Mouse (Mus musculus) stomach, embryonic 14.5 days (tissue): ENCODE data around the gene Bcr. TPM values are rescaled to one million over a fixed set of nuclear protein-coding genes. Genes with fewer than 3 reads are reported as not detected.

Experiments
- ATAC-seq: fragments of 200-750 bp; cut with Nextera tagmentation; 2 replicates; pipeline ENCODE4 v1.8.0; 2017; ENCODE audit warnings: low read depth, moderate TSS enrichment; ENCODE audit not compliant: insufficient number of reproducible peaks, insufficient read depth, low FRiP score
- H3K27ac ChIP-seq: fragments of 300-500 bp; sonication (generic); 2 replicates; pipeline ENCODE4 v1.5.1; 2014; ENCODE audit warnings: mild to moderate bottlenecking, low read length, moderate library complexity, mixed read lengths
- H3K27me3 ChIP-seq: fragments of 300-500 bp; sonication (generic); 2 replicates; pipeline ENCODE4 v1.6.1; 2014; ENCODE audit warnings: low read length, control low read depth, mixed read lengths; ENCODE audit not compliant: control insufficient read depth, insufficient read depth
- H3K36me3 ChIP-seq: fragments of 300-500 bp; sonication (generic); 2 replicates; pipeline ENCODE4 v1.6.1; 2014; ENCODE audit warnings: mild to moderate bottlenecking, control low read depth, low read length, moderate library complexity, mixed read lengths; ENCODE audit not compliant: control insufficient read depth, insufficient read depth
- H3K4me1 ChIP-seq: fragments of 300-500 bp; sonication (generic); 2 replicates; pipeline ENCODE4 v1.6.1; 2014; ENCODE audit warnings: low read length, control low read depth, mixed read lengths; ENCODE audit not compliant: control insufficient read depth, insufficient read depth
- H3K4me2 ChIP-seq: fragments of 300-500 bp; sonication (generic); replicated peaks from 2 replicates; pipeline ENCODE4 v1.6.1; 2014; ENCODE audit warnings: low read depth, low read length, control low read depth
- H3K4me3 ChIP-seq: fragments of 300-500 bp; sonication (generic); 2 replicates; pipeline ENCODE4 v1.5.1; 2014; ENCODE audit warnings: low read depth, low read length, control low read depth
- H3K9ac ChIP-seq: fragments of 300-500 bp; sonication (generic); replicated peaks from 2 replicates; pipeline ENCODE4 v1.6.1; 2014; ENCODE audit warnings: low read depth, mild to moderate bottlenecking, control low read depth, low read length, moderate library complexity, mixed read lengths
- H3K9me3 ChIP-seq: fragments of 300-500 bp; sonication (generic); 2 replicates; pipeline ENCODE4 v1.6.1; 2016; ENCODE audit warnings: low read depth, low read length, control low read depth; ENCODE audit not compliant: control insufficient read depth
- WGBS: fragments of 180-500 bp; shearing (Covaris S2); extraction: QIAGEN DNeasy Blood & Tissue Kit; methylation state at CpG from one replicate; pipeline ENCODE4 v1.1.7; 2014; 5-methylcytosine and 5-hydroxymethylcytosine counted together
- polyA plus RNA-seq: library from polyadenylated mRNA; unstranded; fragments of >200 nt; fragmentation: Nextera tagmentation; extraction: Ambion mirVana; gene quantifications from 2 replicates; pipeline ENCODE4 v1.2.1, GENCODE M21; 2014

Gene Bcr
- polyA plus RNA-seq, 1 experiment from 2014 or later, result 11.9 TPM

- H3K9me3 ChIP-seq, result no peaks in the 10 kb centered on the region
- H3K4me3 ChIP-seq, result no peak overlapping the region
- H3K4me1 ChIP-seq, result peaks cover 19% of the 10 kb centered on the region; the same call in 1 of the 2 replicates
- no peaks in the 10 kb centered on the region for H3K27me3 ChIP-seq
- no peaks in the 10 kb centered on the region for H3K36me3 ChIP-seq
- no peak overlapping the region for H3K9ac ChIP-seq
- no peak overlapping the region for H3K27ac ChIP-seq
- WGBS, result 72% methylated on average over 6 of the region's 6 CpGs
- ATAC-seq, result no peak
- H3K4me2 ChIP-seq, result no peak overlapping the region
Measured at GRCm38 (mm10) chr10:75118444-75118843, 58.1 kb downstream of the Bcr start.

GRCm38 (mm10) chr10:75119396-75119795 is 59.0 kb downstream of the Bcr start:
- peaks cover 19% of the 10 kb centered on the region; the same call in 1 of the 2 replicates for H3K4me1 ChIP-seq
- H3K9ac ChIP-seq, result no peak overlapping the region
- H3K4me2 ChIP-seq, result no peak overlapping the region
- ATAC-seq, result peak; percentile 38; the same call in 1 of the 2 replicates
- H3K27ac ChIP-seq, result no peak overlapping the region
- 65% methylated on average over 3 of the region's 3 CpGs for WGBS
- no peaks in the 10 kb centered on the region for H3K27me3 ChIP-seq
- H3K4me3 ChIP-seq, result no peak overlapping the region
- no peaks in the 10 kb centered on the region for H3K9me3 ChIP-seq
- no peaks in the 10 kb centered on the region for H3K36me3 ChIP-seq

- H3K36me3 ChIP-seq, result 0 out of 2 replicates have a peak, but pooled peaks cover 3% of the 10 kb centered on the region
- H3K27ac ChIP-seq, result no peak overlapping the region
- H3K4me2 ChIP-seq, result no peak overlapping the region
- H3K27me3 ChIP-seq, result no peaks in the 10 kb centered on the region
- no peak overlapping the region for H3K4me3 ChIP-seq
- WGBS, result 68% methylated on average over 5 of the region's 5 CpGs
- H3K9me3 ChIP-seq, result no peaks in the 10 kb centered on the region
- peaks cover 19% of the 10 kb centered on the region; the same call in 1 of the 2 replicates for H3K4me1 ChIP-seq
- no peak overlapping the region for H3K9ac ChIP-seq
- no peak for ATAC-seq
Measured at GRCm38 (mm10) chr10:75120176-75120575, 59.8 kb downstream of the Bcr start.

- Histone ChIP-seq H3K4me2 (no peak overlapping the region), H3K4me1 (peaks cover 13% of the 10 kb centered on the region; the same call in 1 of the 2 replicates), H3K4me3 (no peak overlapping the region), H3K36me3 (peaks cover 7% of the 10 kb centered on the region; the same call in 1 of the 2 replicates), H3K27me3 (no peaks in the 10 kb centered on the region), H3K9ac (no peak overlapping the region), H3K27ac (no peak overlapping the region), H3K9me3 (no peaks in the 10 kb centered on the region)
- WGBS, result 73% methylated on average over 5 of the region's 5 CpGs
- ATAC-seq, result no peak
Measured at GRCm38 (mm10) chr10:75121028-75121427, 60.6 kb downstream of the Bcr start.

GRCm38 (mm10) chr10:75125577-75125976 is 65.2 kb downstream of the Bcr start:
- Histone ChIP-seq H3K9me3 (no peaks in the 10 kb centered on the region), H3K27ac (no peak overlapping the region), H3K4me1 (peaks cover 4% of the 10 kb centered on the region; the same call in 1 of the 2 replicates), H3K27me3 (no peaks in the 10 kb centered on the region), H3K9ac (no peak overlapping the region), H3K36me3 (peaks cover 12% of the 10 kb centered on the region; the same call in 1 of the 2 replicates), H3K4me3 (no peak overlapping the region), H3K4me2 (no peak overlapping the region)
- WGBS, result 80% methylated on average over 4 of the region's 4 CpGs
- ATAC-seq, result no peak

GRCm38 (mm10) chr10:75129283-75129710 is 68.9 kb downstream of the Bcr start:
- no peak overlapping the region for H3K4me3 ChIP-seq
- no peak overlapping the region for H3K4me2 ChIP-seq
- H3K9ac ChIP-seq, result no peak overlapping the region
- H3K27ac ChIP-seq, result no peak overlapping the region
- H3K9me3 ChIP-seq, result no peaks in the 10 kb centered on the region
- H3K4me1 ChIP-seq, result no peaks in the 10 kb centered on the region
- no peaks in the 10 kb centered on the region for H3K27me3 ChIP-seq
- 84% methylated on average over 7 of the region's 7 CpGs for WGBS
- ATAC-seq, result no peak
- H3K36me3 ChIP-seq, result peaks cover 21% of the 10 kb centered on the region; the same call in 1 of the 2 replicates

- Histone ChIP-seq H3K4me2 (no peak overlapping the region), H3K27me3 (no peaks in the 10 kb centered on the region), H3K9ac (no peak overlapping the region), H3K36me3 (peaks cover 16% of the 10 kb centered on the region; the same call in 1 of the 2 replicates), H3K4me3 (no peak overlapping the region), H3K4me1 (no peaks in the 10 kb centered on the region), H3K27ac (no peak overlapping the region), H3K9me3 (no peaks in the 10 kb centered on the region)
- no peak for ATAC-seq
- WGBS, result 87% methylated on average over 4 of the region's 4 CpGs
Measured at GRCm38 (mm10) chr10:75130372-75131046, 70.1 kb downstream of the Bcr start.

GRCm38 (mm10) chr10:75131625-75132024 is 71.2 kb downstream of the Bcr start:
- Histone ChIP-seq H3K9ac (no peak overlapping the region), H3K4me2 (no peak overlapping the region), H3K9me3 (no peaks in the 10 kb centered on the region), H3K4me1 (no peaks in the 10 kb centered on the region), H3K4me3 (no peak overlapping the region), H3K36me3 (peaks cover 13% of the 10 kb centered on the region), H3K27me3 (no peaks in the 10 kb centered on the region), H3K27ac (no peak overlapping the region)
- no peak for ATAC-seq
- WGBS, result 68% methylated on average over 8 of the region's 8 CpGs
